Mouse (Mus musculus) olfactory bulb, adult 2 months (tissue): ENCODE measurements around the gene Adamts18. TPM values are rescaled to one million over a fixed set of nuclear protein-coding genes. Genes with fewer than 3 reads are reported as not detected.

Experiments used
- H3K27ac ChIP-seq: fragments of 200-500 bp; 2 replicates; pipeline ENCODE4 v1.5.1; 2012; ENCODE audit warnings: low read depth, low read length; ENCODE audit not compliant: insufficient read depth
- H3K4me1 ChIP-seq: fragments of 200-500 bp; 2 replicates; pipeline ENCODE4 v1.6.1; 2012; ENCODE audit warnings: low read length; ENCODE audit not compliant: control insufficient read depth, insufficient read depth
- H3K4me3 ChIP-seq: fragments of 200-500 bp; 2 replicates; pipeline ENCODE4 v1.5.1; 2012; ENCODE audit warnings: mild to moderate bottlenecking, low read depth, low read length, moderate library complexity; ENCODE audit not compliant: insufficient read depth
- CTCF ChIP-seq: fragments of 200-500 bp; IDR thresholded peaks from 2 replicates; pipeline ENCODE4 v1.5.1; 2012; ENCODE audit warnings: low read depth, mild to moderate bottlenecking, low read length, moderate library complexity; ENCODE audit not compliant: insufficient read depth
- POLR2A ChIP-seq: fragments of 200-500 bp; IDR thresholded peaks from 2 replicates; pipeline ENCODE4 v1.6.1; 2012; ENCODE audit warnings: mild to moderate bottlenecking, low read depth, low read length, moderate library complexity; ENCODE audit not compliant: insufficient read depth
- WGBS: fragments of 180-500 bp; shearing (Covaris S2); methylation state at CpG from one replicate; pipeline ENCODE4 v1.1.7; 2018; 5-methylcytosine and 5-hydroxymethylcytosine counted together
- polyA plus RNA-seq: library from polyadenylated mRNA; stranded (reverse); fragments of >200 nt; gene quantifications from 2 replicates; pipeline ENCODE4 v1.2.4, GENCODE M21; 2012; ENCODE audit warnings: low replicate concordance; ENCODE audit not compliant: missing spikeins, insufficient read depth, insufficient read length

Adamts18 gene
- not detected in 2 replicates for polyA plus RNA-seq

DNA sequence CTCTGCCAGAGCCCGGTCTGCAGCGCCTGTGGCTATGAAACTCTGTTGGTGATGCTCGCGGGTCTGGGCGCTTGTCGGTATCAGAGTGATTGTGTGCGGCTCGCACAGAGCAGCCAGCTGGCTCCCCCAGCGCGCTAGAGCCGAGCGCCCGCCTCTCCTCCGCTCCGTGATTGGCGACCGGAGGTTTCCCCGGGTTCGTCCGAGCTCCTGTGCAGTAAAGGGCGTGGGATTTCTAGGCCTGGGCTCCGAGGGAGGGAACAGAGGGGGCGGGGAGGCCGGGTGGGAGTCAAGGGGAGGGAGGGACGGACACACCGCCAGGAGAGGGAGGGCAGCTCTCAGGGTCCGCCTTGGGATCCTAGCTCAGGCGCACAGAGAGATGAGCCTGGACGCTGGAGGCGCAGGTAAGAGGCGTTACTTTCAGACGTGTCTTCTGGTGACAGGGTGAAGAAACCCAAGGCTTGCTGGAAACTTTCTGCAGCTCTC is at the start of gene Adamts18:
TSS of gene Adamts18 (minus strand) at position 86 of the 483 bp plus-strand sequence.
- Histone ChIP-seq H3K4me3 (peak within 1 kb of the TSS; percentile 49), H3K27ac (no peak within 1 kb of the TSS), H3K4me1 (peaks cover 15% of the 10 kb centered on the region)
- 1% methylated on average over 32 of the region's 32 CpGs for WGBS
- no peak for TF ChIP-seq CTCF
- TF ChIP-seq POLR2A = no peak

DNA sequence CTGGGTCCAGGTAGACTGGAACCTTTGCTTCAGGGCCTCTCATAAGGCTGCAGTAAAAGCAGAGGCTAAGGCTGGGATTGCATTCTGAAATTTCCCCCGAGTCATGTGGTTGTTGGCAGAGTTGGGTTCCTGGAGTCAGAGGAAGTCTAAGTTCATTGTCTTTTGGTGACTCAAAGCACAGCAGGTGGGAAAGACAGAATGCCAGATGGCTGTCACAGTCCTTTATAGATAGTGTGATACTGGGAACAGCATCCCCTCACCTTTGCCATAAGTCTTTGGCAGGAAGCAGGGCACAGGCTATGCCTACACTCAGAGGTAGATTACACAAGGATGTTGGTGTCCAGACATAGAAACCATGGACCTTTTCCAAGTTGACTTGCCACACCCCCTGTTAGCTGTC is 47.9 kb upstream of the Adamts18 start:
- no peaks in the 10 kb centered on the region for H3K4me1 ChIP-seq
- WGBS = 84% methylated on average over 1 of the region's 1 CpGs
- no peak overlapping the region for H3K27ac ChIP-seq
- no peak overlapping the region for H3K4me3 ChIP-seq
- no peak for TF ChIP-seq CTCF
- TF ChIP-seq POLR2A = no peak

DNA sequence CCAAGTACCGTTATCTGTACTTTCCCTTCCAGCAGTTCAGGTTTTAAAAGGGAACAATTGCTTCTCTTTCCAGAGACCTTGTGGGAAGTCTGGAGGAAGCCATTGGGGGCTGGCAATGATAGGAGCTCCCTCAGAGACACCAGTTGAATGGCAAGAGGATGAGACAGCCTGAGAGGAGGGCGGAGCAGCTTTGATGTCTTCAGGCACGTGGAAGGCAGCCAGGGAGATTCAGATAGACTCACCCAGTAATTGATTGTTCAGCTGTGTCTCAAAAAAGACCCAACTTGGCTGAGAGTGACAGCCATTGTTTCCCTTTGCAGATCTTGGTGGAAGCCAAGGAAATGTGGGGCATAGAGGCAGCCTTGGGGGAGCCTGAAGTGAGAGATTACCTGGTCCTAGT is 42.8 kb upstream of the Adamts18 start:
- WGBS = 55% methylated on average over 3 of the region's 3 CpGs
- Histone ChIP-seq H3K27ac (no peak overlapping the region), H3K4me1 (no peaks in the 10 kb centered on the region), H3K4me3 (no peak overlapping the region)
- TF ChIP-seq CTCF (no peak), POLR2A (no peak)

DNA sequence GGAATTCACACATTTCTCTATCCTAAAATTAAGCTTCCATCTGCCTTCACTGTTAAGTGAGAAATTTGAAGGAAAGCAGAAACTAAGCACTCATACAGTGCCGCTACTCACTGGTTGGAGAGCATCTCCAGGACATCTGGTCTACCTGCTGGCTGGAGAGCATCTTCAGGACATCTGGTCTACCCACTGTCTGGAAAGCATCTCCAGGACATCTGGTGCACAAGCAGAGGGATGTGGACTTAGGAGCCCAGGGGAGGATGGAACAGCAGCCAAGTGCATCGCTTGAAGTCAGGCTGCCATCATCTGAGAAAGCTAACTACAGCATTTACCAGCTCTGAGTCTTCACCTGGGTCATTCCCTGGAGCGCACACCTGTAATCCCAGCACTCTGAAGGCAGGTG is 38.0 kb upstream of the Adamts18 start:
- no peak overlapping the region for H3K4me3 ChIP-seq
- 96% methylated on average over 3 of the region's 3 CpGs for WGBS
- TF ChIP-seq CTCF (no peak), POLR2A (no peak)
- no peaks in the 10 kb centered on the region for H3K4me1 ChIP-seq
- H3K27ac ChIP-seq = no peak overlapping the region

DNA sequence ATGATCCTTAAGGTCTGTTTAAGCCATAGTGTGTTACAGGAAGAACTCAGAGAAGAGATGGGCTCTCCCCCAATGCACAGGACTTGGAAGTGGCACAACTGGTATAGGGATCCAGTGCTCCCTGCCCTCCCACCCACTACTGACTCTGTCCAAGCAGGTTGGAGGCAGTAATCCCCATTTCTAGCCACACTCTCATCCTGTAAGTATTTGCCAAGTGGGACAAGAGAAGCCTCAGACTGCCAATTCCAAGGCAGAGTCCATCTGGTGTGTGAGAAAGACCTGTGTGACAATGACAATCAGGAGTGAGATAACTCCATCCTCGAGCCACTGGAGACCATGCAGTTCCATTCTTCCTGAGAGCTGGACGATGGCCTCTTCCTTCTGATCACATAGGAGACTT is 36.6 kb upstream of the Adamts18 start:
- no peak overlapping the region for H3K4me3 ChIP-seq
- no peaks in the 10 kb centered on the region for H3K4me1 ChIP-seq
- no peak overlapping the region for H3K27ac ChIP-seq
- WGBS = 82% methylated on average over 2 of the region's 2 CpGs
- TF ChIP-seq CTCF (no peak), POLR2A (no peak)

DNA sequence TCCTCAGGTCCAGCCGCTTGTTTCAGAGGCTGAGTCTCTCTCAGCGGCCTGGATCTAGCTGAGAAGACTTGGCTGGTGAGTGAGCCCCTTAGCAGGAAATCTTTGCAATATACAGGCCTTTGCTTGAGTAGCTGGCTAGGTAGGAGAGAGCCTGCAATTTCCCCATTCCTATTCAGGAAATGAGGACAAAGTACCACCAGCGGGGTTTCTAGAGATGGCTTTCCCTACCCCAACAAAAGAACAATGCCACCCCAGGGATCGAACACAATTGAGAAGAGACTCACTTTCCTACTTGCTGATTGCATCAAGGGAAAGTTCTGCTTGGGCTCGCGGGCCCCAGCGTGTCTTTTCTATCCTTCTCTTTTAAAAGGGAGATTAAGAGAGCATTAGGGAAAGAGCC is 35.5 kb upstream of the Adamts18 start:
- 59% methylated on average over 7 of the region's 7 CpGs for WGBS
- no peak overlapping the region for H3K4me3 ChIP-seq
- no peak overlapping the region for H3K27ac ChIP-seq
- TF ChIP-seq CTCF = no peak
- no peaks in the 10 kb centered on the region for H3K4me1 ChIP-seq

DNA sequence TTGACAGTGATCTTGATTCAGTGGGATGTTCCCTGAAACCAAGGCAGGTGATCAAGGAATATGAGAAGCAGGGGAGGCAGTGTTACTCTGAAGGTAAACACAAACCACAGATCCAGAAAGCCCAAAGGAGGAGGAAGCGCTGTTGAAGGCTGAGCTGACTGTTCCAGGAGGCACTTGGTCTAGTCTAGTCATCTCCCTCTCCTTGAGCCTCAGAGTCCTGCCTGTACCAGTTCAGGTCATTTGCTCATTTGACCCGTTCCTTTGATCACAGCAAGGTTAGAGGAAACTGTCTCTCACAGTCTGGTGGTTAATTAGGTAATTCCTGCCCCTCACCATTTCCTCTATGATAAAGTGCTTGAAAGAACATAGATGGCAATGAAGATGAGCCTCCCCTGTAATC is 34.0 kb upstream of the Adamts18 start:
- no peak overlapping the region for H3K27ac ChIP-seq
- no peaks in the 10 kb centered on the region for H3K4me1 ChIP-seq
- TF ChIP-seq POLR2A = no peak
- no peak for TF ChIP-seq CTCF
- H3K4me3 ChIP-seq = no peak overlapping the region
- WGBS = 88% methylated on average over 2 of the region's 2 CpGs

DNA sequence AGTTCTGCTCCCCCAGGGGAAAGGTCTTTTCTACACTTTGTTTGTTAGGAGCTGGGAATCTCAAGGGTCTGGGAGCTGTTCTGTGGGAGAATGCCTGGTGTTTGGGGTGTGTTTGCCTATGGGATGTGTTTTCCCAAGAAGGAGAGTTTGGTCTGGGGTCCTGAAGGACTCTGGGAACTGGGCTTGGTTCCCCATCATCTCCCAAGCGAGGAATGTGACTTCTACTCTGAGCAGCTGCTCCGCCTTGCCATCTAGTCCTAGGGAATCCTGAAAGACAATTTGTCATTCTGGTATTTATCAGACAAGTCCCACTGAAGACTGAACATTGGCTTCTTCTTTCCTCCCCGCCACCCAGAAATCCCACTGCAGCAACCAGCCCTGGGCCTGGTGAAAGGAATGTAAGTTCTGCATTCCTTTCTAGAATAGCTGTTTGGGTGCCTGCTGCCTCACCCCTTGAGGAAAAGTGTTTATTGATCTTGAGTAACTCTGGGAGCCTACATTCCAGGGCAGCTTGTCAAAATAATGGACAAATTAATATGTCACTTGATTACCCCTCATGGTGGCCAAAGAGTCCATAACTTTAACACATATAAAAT is 30.0 kb upstream of the Adamts18 start:
- Histone ChIP-seq H3K27ac (no peak overlapping the region), H3K4me3 (no peak overlapping the region), H3K4me1 (no peaks in the 10 kb centered on the region)
- TF ChIP-seq POLR2A (no peak), CTCF (no peak)
- WGBS = 89% methylated on average over 3 of the region's 3 CpGs

DNA sequence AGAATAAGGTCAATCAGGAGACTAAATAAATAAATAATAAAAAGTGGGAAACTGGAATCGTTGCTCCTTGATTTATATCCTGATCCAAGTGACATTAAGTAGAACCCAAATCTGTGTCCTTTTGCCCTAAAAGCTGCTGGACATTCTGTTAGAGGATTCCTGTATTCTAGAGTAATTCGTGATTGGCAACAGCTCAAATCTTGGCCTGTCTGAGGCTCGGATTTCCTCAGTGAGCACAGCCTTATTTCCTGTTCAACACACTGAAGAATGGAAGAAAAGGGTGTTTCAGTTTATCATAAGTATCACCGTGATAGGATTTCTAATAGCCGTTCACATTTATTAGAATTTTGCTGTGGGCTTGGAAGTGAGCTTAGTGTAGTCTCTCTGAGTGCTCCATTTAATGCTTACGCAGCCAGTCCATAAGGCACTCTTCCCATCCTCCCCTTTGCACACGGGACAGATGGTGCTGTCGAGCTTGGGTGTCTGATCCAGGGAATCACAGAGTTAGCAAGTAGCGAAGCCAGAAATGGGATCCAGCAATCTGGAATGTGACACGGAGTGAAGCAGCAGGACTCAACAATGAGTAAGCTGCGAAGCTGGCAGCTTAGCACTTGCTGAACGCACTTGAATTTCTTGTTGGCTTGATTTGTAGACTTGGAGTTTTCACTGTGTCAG is 25.0 kb upstream of the Adamts18 start:
- WGBS = 74% methylated on average over 12 of the region's 12 CpGs
- Histone ChIP-seq H3K27ac (no peak overlapping the region), H3K4me1 (no peaks in the 10 kb centered on the region), H3K4me3 (no peak overlapping the region)
- TF ChIP-seq CTCF = no peak

DNA sequence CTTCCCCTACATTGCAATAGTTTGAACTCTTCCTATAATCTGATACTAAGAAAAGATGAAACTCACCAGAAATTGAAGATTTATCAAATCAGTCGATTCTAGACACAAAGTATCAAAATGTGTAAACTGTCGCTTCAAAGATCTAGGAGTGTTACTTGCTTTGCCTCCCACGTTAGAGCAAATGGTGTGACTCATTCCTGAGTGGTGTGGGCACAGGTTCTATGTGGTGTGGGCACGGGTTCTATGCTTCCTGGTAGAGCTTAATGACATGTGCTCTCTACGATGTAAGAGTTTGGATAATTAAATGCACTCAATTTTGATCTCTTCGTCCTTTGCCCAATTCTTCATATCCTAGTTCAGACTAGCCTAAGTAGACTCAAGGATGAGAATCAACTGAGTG is 23.9 kb upstream of the Adamts18 start:
- no peak overlapping the region for H3K27ac ChIP-seq
- H3K4me1 ChIP-seq = no peaks in the 10 kb centered on the region
- 80% methylated on average over 6 of the region's 6 CpGs for WGBS
- H3K4me3 ChIP-seq = no peak overlapping the region
- no peak for TF ChIP-seq CTCF
- TF ChIP-seq POLR2A = no peak
